Mouse (Mus musculus) inflammation-experienced regulatory T-cells, adult 6 months (primary cell): ENCODE measurements around the gene Spink2. TPM values are rescaled to one million over a fixed set of nuclear protein-coding genes. Genes with fewer than 3 reads are reported as not detected.
"Not testable (repeated sequence)": the region's sequence is repeated elsewhere in the genome, so short reads cannot be mapped to it uniquely, and the experiment has no call there.

Experiments used
- ATAC-seq: one replicate; pipeline ENCODE4 v1.8.0; 2017
- polyA plus RNA-seq, 3 experiments: library from polyadenylated mRNA; unstranded; fragments of 100-300 nt; shearing (Covaris generic); gene quantifications; one replicate each; pipeline ENCODE4 v1.2.1; 2017

Gene Spink2
- polyA plus RNA-seq, 3 experiments from 2014 or later: 0.63 TPM; not detected in 2

DNA sequence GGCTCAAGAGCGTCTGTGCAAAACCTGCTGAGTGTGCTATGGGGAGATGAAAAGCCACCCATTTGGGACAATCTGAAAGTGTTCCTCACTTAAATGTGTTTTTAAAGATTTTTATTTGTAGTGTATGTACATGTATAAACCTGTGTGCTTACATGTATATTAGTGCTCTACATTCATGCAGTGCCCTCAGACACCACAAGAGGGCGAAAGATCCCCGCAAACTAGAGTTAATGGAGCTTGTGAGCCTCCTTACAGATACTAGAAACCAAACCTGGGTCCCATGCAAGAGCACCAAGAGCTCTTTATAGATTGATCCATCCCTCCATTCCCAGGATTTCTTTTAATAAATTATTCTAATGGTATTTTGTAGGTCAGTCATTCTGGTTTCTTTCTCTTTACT lies 17.3 kb downstream of the Spink2 start:
- ATAC-seq: no peak

DNA sequence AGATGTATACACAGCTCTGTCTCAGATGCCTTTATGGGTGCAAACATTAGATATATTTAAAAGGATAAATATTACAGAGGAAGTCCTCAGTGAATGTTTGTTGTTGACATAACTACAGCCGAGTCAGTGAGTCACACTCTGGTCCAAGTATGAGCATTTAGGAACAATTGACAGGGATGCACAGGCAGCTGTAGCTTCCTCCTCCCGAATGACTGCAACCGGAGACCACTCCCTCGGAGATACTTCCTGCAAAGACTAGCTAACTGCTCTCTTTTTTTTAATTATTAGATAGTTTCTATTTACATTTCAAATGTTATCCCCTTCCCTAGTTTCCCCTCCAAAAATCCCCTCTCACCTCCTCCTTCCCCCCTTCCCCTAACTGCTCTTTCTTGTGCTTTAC lies 18.0 kb downstream of the Spink2 start:
- no peak for ATAC-seq

DNA sequence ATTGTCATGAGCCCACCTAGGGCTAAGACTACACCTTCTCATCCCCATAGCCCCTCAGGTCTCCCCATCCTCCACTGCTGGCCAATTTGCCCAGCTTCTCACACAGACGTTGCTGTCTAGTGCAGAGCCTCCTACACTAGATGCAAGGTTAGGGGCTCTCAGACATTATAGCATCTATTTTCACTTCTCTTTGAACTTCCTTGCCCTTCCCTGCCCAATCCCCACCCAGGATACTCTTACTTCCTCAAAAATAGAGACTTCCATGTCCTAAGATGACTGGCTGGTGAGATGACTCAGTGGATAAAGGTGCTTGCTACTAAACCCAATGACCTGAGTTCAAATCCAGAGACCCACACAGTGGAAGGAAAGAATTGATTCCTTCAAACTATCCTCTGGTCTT lies 19.6 kb downstream of the Spink2 start:
- no peak for ATAC-seq

DNA sequence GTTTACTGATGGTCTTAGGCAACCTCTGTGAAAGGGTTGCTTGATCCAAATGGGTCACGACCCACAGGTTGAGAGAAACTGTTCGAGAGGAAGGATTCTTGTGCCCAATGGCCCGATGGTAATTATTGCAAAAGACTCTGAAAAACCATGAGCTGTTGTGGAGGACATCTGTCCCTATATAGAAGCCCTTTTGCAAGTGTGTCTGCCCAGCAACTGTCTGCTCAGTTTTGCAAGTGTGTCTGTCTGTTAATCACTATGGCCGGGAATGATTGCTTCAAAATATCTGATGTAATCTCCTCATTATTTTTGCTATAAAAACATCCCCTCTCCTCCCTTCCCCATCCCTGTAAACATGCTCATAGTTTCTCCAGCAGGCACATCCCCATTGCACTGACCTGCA lies 20.2 kb downstream of the Spink2 start:
- ATAC-seq: no peak

DNA sequence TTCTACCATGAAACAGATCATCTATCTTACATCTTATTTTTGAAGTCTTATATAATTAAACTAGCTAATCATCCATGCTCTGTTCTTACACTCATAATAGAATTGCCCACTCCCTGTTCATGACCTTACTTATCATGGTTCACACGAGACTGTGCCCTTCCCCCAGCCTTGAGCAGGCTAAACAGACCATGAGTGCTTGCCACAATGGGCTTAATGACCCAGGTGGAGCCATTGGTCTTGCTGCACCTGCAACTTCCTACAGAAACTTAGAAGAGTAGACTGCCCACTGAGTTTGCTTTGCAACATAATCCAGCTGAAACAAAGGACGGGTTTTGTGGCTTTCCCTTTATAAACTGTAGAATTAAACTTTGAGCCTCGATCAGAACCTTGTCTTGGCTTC lies 22.5 kb downstream of the Spink2 start:
- no peak for ATAC-seq

DNA sequence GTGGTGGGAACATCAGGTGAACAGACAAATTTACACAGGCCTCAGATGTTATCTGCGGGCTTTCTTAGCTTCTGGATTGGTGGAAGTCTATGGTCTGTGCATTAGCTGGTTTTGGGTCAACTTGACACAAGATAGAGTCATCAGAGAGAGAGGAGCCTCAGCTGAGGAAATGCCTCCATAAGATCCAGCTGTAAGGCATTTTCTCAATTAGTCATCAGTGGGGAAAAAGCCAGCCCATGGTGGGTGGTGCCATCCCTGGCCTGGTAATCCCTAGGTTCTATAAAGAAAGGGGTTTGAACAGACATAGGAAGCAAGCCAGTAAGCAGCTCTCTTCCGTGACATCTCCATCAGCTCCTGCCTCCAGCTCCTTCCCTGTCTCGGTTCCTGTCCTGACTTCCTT lies 25.9 kb downstream of the Spink2 start:
- ATAC-seq: no peak

DNA sequence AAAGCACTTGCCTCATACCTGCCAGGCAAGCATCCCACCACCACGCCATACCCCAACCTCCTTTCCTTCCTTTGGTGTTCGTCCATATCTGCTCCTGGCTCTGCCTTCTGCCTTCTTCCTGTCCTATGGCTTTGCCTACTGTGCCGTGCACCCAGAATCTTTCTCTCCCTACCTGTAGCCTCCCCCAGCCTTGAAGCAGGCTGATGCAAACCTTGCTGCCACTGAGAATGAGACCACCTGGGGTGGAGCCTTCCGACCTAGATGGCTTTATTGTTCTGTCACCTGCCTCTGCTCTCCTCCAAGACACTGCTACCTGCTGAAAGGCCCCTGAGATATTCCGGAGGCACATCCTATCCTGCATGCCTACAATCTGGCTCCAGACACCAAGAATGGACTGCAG lies 27.4 kb downstream of the Spink2 start:
- ATAC-seq: not testable (repeated sequence)

DNA sequence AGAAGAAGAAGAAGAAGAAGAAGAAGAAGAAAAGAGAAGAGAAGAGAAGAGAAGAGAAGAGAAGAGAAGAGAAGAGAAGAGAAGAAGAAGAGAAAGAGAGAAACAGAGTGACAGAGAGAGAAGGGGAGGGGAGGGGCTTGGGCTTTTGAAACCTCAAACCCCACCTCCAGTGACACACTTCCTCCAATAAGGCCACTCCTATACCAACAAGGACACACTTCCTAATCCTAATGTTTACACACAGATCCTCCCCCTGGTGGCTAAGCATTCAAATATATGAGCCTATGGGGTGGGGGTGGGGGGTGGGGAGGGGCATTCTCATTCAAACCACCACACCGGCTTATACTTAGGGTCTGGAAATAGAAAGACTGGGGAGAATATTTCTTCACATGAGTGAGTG lies 27.9 kb downstream of the Spink2 start:
- no peak for ATAC-seq

DNA sequence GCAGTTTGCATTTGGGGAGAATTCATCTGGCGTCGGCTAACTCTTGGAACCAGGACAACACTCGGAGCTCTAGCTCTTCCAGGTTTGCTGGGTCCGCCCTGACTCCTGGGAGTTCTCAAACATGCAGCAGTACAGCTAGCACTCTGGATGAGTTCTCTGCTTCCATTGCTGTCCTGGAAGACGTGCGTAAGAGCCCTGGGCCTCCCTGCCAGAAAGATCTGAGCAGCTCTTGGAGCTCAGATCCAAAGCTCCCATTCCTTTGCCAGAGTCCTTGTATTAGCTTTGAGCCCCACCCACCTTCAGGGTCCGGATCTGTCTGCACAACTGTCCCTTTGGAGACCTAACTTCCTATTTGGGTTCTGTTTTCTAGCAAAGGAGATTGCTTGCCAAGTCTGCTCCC lies 29.8 kb downstream of the Spink2 start:
- ATAC-seq: no peak

DNA sequence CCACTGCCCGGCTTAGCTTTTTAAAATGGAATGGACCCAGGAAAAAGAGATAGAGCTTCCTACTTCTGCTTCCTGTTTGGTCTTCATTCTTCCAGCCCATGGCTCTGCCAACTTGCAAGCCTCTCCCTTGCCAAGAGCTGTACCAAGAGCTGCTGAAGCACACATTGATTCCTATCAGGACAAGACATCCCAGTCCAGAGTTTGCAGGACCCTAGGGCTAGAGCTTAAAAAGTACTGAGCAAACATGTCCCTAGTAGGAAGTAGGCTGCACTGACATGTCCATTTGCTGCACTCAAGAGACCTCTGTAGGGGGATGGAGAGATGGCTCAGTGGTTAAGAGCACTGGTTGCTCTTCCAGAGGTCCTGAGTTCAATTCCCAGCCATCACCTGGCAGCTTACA lies 32.3 kb downstream of the Spink2 start:
- no peak for ATAC-seq

DNA sequence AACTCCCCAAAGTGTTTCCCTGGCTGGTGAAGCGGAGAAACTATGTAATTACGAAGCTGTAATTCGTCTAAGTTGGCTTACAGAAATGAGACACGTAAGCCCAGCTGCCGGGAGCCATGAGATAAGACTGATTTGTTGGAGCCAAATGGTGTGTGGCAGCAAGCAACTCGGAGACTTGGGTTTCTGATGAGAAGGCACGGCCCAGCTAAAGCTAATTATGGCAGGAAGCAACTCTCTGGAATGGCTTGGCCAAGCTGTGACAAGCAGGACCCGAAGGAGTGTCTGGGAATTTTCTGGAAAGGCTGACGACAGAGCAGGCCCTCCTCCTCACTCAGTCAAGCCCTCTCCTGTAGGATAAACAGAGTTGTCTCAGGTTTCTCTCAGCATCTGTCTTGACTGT lies 33.3 kb downstream of the Spink2 start:
- ATAC-seq: no peak

DNA sequence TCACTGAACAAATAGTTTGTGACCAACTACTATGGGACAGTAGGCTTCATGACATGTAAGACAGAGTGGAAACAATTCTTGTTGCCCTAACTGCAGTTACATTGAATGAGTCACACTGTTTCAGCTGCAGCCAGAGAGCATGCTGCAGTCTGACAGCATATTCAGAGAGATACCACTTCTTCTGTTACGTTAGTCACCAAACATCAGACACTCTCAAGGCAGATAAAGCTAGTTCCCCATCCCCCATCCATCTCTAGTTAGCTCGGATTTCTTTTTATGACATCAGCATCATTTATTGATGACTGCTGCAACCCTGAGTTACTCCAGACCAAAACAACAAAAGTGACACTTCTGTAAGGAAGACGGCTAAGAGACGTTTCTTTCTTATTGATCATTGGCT lies 36.5 kb downstream of the Spink2 start:
- ATAC-seq: no peak

DNA sequence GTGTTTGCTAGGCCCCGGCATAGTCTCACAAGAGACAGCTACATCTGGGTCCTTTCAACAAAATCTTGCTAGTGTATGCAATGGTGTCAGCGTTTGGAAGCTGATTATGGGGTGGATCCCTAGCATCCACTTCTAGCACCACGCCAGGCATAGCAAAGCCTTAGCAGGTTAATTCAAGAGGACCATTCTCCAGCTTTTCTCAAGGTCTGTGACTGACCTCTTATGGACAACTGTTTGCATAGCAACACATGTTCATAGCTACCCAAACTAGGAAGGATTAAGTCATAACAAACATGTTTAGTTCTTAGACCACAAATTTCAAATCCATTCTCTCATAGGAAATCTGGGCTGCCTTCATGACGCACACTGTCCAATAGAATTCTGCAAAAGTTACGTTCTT lies 40.7 kb downstream of the Spink2 start:
- peak; percentile 93 for ATAC-seq

DNA sequence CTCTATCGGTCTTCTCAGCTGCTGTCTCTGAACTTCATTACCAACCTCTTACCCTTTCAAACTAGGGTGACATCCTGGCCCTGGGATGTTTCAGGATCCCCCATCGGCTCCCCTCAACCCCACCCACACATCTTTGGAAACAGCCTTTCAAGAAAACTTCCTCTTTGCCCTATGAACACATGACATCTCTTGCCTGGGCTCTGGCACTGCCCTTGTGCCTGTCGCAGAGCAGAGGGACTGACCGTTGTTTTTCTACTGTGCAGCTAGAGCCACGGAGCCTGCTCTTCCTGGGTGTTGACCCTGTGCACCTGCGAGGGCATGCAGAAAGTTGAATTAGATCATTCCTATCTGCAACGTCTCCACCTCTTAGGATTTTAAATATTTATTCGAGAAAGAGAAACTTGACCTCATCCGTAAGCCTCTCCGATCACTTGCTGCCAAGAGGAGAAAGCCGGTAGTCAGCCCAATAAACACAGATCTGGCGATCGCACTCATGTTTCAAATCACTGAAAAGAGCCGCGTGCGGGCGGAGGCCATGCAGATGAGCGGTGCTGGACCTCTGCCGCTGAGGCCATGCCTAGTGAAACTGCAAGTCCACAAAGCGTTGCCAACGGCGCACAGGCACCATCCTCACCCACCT lies 43.8 kb downstream of the Spink2 start:
- no peak for ATAC-seq

DNA sequence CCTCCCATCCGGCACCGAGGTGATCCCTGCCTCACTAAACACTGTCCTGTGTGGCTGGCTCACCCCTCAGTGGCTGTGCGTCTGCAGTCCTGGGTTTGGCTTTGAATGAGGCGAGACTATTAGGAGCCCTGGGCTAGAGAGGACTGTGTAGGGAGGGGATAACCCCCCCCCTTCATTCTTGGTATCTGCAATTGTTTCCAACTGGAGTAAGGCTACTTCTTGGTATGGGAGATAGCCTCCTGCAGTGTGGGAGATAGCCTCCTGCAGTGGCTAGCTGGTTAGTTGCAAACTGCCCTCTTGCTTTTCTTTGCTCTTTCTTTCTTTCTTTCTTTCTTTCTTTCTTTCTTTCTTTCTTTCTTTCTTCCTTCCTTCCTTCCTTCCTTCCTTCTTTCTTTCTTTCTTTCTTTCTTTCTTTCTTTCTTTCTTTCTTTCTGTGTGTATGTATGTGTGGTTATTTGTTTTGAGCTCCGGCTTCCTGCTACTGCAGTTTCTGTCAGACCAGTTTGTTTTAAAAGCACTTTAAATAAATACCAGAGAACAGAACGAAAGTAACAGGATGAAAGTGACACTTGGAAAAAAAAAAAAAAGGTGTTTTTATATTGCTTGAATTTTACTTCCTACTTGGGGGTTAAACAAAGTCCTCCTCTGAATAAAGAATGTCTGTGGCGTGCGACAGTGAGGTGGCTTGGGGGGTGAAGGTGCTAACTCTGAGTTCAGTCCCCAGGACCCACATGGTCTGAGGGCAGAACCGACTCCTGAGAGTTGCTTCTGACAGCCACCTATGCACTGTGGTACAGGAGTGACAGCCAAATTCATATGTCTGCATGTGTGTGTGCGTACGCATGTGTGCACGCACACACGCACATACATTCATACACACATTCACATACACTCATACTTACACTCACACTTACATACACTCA lies 45.3 kb downstream of the Spink2 start:
- ATAC-seq: peak; percentile 22

DNA sequence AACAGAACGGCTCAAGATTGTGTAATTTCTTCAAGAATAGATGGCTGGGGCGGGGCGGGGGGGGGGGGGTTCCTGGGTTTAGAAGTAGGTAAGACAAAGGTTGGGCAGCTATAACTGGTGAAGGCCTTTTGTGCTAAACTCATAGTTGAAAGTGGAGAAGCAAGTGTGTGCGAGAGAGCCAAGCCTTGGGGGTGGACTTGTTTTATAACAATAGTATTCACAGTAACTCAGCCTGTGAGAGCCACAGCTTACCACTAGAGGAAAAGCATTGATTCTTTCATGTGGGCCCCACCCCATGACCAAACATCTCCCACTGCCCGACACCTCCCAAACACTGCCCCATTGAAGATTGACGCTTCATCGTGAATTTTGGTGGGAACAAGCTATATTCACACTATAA lies 47.7 kb downstream of the Spink2 start:
- ATAC-seq: no peak

DNA sequence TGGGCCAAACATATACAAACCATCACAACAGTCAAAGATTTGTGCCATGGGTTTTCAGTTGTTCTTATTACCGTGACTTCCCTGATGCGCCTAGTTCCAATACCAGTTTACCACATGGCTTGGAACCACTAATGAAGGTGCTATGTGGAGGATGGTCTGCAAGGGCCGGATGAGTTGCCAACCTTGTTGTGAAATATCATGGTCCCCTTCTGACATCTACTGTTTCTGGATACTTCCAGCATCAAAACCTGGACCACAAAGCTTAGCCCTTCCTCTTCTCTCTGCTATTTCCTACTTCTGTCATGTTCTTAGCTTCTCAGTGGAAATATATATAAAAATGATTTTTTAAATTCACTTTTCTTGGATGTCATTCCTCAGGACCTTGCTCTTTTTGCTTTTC lies 48.7 kb downstream of the Spink2 start:
- ATAC-seq: no peak

DNA sequence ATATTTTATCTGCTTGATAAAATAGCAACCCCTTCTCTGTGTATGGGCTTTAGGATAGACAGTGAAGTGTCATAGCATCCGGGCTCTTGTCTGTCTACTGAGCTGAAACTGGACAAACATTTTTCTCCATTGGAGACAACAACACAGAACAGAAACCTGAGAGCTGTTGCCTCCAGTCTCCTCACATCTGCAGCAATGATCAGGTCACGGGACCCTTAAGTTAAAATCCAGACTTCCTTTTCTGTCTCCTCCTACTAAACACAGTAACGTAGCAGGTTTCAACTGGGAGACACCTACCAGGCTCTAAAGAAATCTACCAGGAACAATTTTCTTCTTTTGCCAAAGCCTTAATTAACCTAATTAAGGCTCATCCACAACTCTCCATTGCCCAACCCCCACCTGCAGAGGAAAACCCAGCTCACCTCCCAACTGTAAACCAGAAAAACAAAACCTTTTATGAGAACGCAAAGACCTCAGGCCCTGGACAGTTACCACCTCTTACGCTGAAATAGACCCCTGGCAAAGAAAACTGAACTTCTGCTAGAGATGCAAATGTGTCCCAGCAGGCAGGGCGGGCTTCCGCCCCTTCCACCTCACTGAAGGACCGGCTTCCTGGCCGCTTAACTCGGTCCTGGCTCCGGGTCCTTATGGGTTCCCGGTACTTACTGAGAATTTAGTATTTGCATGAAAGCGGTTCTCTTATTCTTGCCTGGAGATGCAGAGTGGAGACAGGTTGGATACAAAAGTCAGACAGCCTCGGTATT lies 53.3 kb downstream of the Spink2 start:
- no peak for ATAC-seq

DNA sequence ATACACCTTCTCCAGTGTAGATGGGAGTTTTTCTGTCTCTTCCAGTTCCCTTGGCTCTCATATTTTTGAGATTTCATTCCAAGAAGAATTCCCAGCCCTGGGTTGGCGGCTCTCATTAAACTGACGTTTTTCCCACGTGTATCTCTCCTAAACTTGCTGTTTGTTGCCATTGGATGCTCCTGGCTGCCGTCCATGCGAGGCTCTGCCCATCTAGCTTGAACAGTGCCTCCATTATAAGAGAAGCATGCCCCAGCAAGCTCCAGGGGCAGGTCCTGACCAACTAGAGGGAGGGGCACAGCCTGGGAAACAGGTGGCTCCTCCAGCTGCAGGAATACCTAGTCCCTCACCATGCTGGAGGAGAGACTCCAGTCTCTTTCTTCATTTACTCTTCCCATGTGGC lies 54.3 kb downstream of the Spink2 start:
- no peak for ATAC-seq

DNA sequence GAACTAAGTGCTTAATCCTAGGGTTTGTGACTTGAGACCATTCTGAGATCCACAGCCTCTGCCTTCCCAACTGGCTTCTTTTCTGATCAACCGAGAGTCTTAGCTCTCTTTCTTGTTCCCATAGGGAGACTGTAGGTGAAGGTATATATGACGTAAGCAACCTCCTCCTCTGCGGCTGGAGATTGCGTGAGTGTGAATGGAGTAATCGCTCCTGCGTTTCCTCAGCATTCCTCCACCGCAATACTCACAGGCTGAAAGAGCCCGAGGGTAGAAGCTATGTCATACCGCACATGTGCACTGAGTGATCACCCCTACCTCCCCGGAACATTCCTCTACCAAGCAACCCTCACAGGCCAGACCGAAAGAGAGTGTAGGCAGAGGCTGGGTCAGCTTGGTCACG lies 55.7 kb downstream of the Spink2 start:
- ATAC-seq: no peak
